Mouse (Mus musculus) cerebellum, postnatal 4 days (tissue): ENCODE measurements at regions not wholly inside any gene's neighbourhood (a gene's known extent, or its start where the extent isn't known, plus 50 kb on each side); places are given as distances from the start of the nearest gene placed in this dataset.

ENCODE experiments used
- DNase-seq, 2 experiments: peaks; one replicate each; pipeline ENCODE4 v3.0.0; 2022; ENCODE audit warnings: low spot score in 2 of 2, mixed read lengths in 1 of 2

GRCm38 (mm10) chr15:24990082-24990786 is 423.3 kb downstream of the Basp1 start:
- no peak for DNase-seq

GRCm38 (mm10) chr15:24980841-24981240 is 432.7 kb downstream of the Basp1 start:
- DNase-seq = no peak

- no peak for DNase-seq
Measured at GRCm38 (mm10) chr15:24972020-24972419, 441.5 kb downstream of the Basp1 start.

GRCm38 (mm10) chr15:24969391-24969812 is 444.2 kb downstream of the Basp1 start:
- DNase-seq = peak in 1 of 2 experiments; percentile 45

- DNase-seq = no peak
Measured at GRCm38 (mm10) chr15:24968636-24969317, 444.8 kb downstream of the Basp1 start.

GRCm38 (mm10) chr15:24929742-24930141 is 483.8 kb downstream of the Basp1 start:
- no peak for DNase-seq

- DNase-seq = no peak
Measured at GRCm38 (mm10) chr15:24911866-24912265, 501.7 kb downstream of the Basp1 start.

- DNase-seq = no peak
Measured at GRCm38 (mm10) chr15:24911466-24911865, 502.1 kb downstream of the Basp1 start.

GRCm38 (mm10) chr15:24906957-24907356 is 506.6 kb downstream of the Basp1 start:
- DNase-seq = peak in 1 of 2 experiments; percentile 44

GRCm38 (mm10) chr15:24878846-24879245 is 534.7 kb downstream of the Basp1 start:
- DNase-seq = no peak

- no peak for DNase-seq
Measured at GRCm38 (mm10) chr15:24877711-24878598, 535.6 kb downstream of the Basp1 start.

- peak in 1 of 2 experiments; percentile 31 for DNase-seq
Measured at GRCm38 (mm10) chr15:24876157-24876731, 537.3 kb downstream of the Basp1 start.

- DNase-seq = no peak
Measured at GRCm38 (mm10) chr15:24840271-24840670, 573.3 kb downstream of the Basp1 start.

GRCm38 (mm10) chr15:24838390-24838789 is 575.2 kb downstream of the Basp1 start:
- no peak for DNase-seq

- no peak for DNase-seq
Measured at GRCm38 (mm10) chr15:24827881-24828280, 585.7 kb downstream of the Basp1 start.

GRCm38 (mm10) chr15:24827259-24827658 is 586.3 kb downstream of the Basp1 start:
- DNase-seq = no peak

GRCm38 (mm10) chr15:24796836-24797235 is 616.7 kb downstream of the Basp1 start:
- peak in 1 of 2 experiments; percentile 3 for DNase-seq

GRCm38 (mm10) chr15:24793381-24793780 is 620.2 kb downstream of the Basp1 start:
- DNase-seq = no peak

GRCm38 (mm10) chr15:24786336-24786735 is 627.2 kb downstream of the Basp1 start:
- no peak for DNase-seq

GRCm38 (mm10) chr15:24778234-24778633 is 635.3 kb downstream of the Basp1 start:
- no peak for DNase-seq

- DNase-seq = no peak
Measured at GRCm38 (mm10) chr15:24751480-24752157, 661.9 kb downstream of the Basp1 start.
